Mouse (Mus musculus): ENCODE results near the gene Cacna1i. TPM values are rescaled to one million over a fixed set of nuclear protein-coding genes. Genes with fewer than 3 reads are reported as not detected.

Gene Cacna1i
- polyA plus RNA-seq, 1 experiment from 2014 or later: 0.03 TPM

- TF ChIP-seq CTCF (IDR thresholded peaks at IDR 0.05; ENCODE audit: low read depth): peak; percentile 28; the same call in 1 of the 2 replicates
- peak overlapping the region; percentile 96 for H3K4me2 ChIP-seq (replicated peaks; ENCODE audit: low read depth)
- H3K27ac ChIP-seq (ENCODE audit: low read depth, low read length): peak overlapping the region; percentile 100
- peaks cover 26% of the 10 kb centered on the region for H3K36me3 ChIP-seq (ENCODE audit: control insufficient read depth, insufficient read depth)
- peaks cover 12% of the 10 kb centered on the region for H3K4me1 ChIP-seq (replicated peaks; ENCODE audit: control insufficient read depth, insufficient read depth, low read length)
- H3K9me3 ChIP-seq (ENCODE audit: control insufficient read depth): no peaks in the 10 kb centered on the region
- 11% methylated on average over 4 of the region's 4 CpGs for WGBS
- peak overlapping the region; percentile 100 for H3K4me3 ChIP-seq (ENCODE audit: low read depth, low read length)
- H3K27me3 ChIP-seq (replicated peaks; ENCODE audit: control insufficient read depth, insufficient read depth, low read length): no peaks in the 10 kb centered on the region
- peak; percentile 3; the same call in 1 of the 2 replicates for ATAC-seq
- H3K9ac ChIP-seq (ENCODE audit: low read depth, low read length): no peak overlapping the region; the same call in 1 of the 2 replicates
Observed at GRCm38 (mm10) chr15:80257602-80258239, 29.3 kb upstream of the Cacna1i start.

- TF ChIP-seq CTCF (IDR thresholded peaks at IDR 0.05; ENCODE audit: low read depth): no peak
- H3K4me1 ChIP-seq (replicated peaks; ENCODE audit: control insufficient read depth, insufficient read depth, low read length): peaks cover 8% of the 10 kb centered on the region
- H3K4me2 ChIP-seq (replicated peaks; ENCODE audit: low read depth): peak overlapping the region; percentile 96; the same call in 1 of the 2 replicates
- no peaks in the 10 kb centered on the region for H3K9me3 ChIP-seq (ENCODE audit: control insufficient read depth)
- H3K27me3 ChIP-seq (replicated peaks; ENCODE audit: control insufficient read depth, insufficient read depth, low read length): no peaks in the 10 kb centered on the region
- peaks cover 26% of the 10 kb centered on the region for H3K36me3 ChIP-seq (ENCODE audit: control insufficient read depth, insufficient read depth)
- no peak overlapping the region for H3K4me3 ChIP-seq (ENCODE audit: low read depth, low read length)
- no peak overlapping the region for H3K9ac ChIP-seq (ENCODE audit: low read depth, low read length)
- WGBS: 47% methylated on average over 11 of the region's 11 CpGs
- ATAC-seq: no peak
- peak overlapping the region; percentile 100 for H3K27ac ChIP-seq (ENCODE audit: low read depth, low read length)
Observed at GRCm38 (mm10) chr15:80258240-80259170, 28.5 kb upstream of the Cacna1i start.

- no peak for ATAC-seq
- H3K9ac ChIP-seq (ENCODE audit: low read depth, low read length): no peak overlapping the region
- peaks cover 26% of the 10 kb centered on the region for H3K36me3 ChIP-seq (ENCODE audit: control insufficient read depth, insufficient read depth)
- peaks cover 3% of the 10 kb centered on the region; the same call in 1 of the 2 replicates for H3K4me1 ChIP-seq (replicated peaks; ENCODE audit: control insufficient read depth, insufficient read depth, low read length)
- 52% methylated on average over 7 of the region's 8 CpGs for WGBS
- no peak overlapping the region for H3K4me3 ChIP-seq (ENCODE audit: low read depth, low read length)
- no peaks in the 10 kb centered on the region for H3K9me3 ChIP-seq (ENCODE audit: control insufficient read depth)
- H3K27ac ChIP-seq (ENCODE audit: low read depth, low read length): peak overlapping the region; percentile 41
- H3K4me2 ChIP-seq (replicated peaks; ENCODE audit: low read depth): no peak overlapping the region
- no peaks in the 10 kb centered on the region for H3K27me3 ChIP-seq (replicated peaks; ENCODE audit: control insufficient read depth, insufficient read depth, low read length)
- TF ChIP-seq CTCF (IDR thresholded peaks at IDR 0.05; ENCODE audit: low read depth): no peak
Observed at GRCm38 (mm10) chr15:80259406-80260045, 27.5 kb upstream of the Cacna1i start.

DNA sequence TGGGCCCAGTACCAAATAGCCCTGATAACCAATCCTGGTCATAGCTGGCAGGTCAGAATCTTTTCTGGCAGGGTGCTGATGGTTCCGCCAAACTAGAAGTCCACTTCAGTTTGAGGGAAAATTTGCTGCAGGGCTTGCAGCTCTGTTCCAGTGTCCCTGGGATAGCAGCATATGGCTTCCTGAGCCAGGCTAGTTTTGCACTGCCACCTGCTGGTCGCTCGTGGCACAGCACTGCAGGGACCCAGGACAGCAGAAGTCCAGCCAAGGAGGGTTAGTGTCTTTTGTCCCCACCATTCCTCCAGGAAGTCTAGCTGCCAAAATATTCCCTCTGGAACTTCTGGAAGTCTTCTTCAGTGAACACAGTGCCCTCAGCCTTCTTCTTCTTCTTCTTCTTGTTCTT, 26.4 kb upstream of the Cacna1i start:
- no peak for ATAC-seq
- 14% methylated on average over 3 of the region's 3 CpGs for WGBS
- Histone ChIP-seq H3K9ac (ENCODE audit: low read depth, low read length) (no peak overlapping the region), H3K36me3 (ENCODE audit: control insufficient read depth, insufficient read depth) (peaks cover 26% of the 10 kb centered on the region), H3K9me3 (ENCODE audit: control insufficient read depth) (no peaks in the 10 kb centered on the region), H3K27me3 (replicated peaks; ENCODE audit: control insufficient read depth, insufficient read depth, low read length) (no peaks in the 10 kb centered on the region), H3K4me2 (replicated peaks; ENCODE audit: low read depth) (no peak overlapping the region), H3K4me3 (ENCODE audit: low read depth, low read length) (no peak overlapping the region), H3K27ac (ENCODE audit: low read depth, low read length) (no peak overlapping the region), H3K4me1 (replicated peaks; ENCODE audit: control insufficient read depth, insufficient read depth, low read length) (peaks cover 3% of the 10 kb centered on the region; the same call in 1 of the 2 replicates)
- TF ChIP-seq CTCF (IDR thresholded peaks at IDR 0.05; ENCODE audit: low read depth): peak; percentile 96

GRCm38 (mm10) chr15:80261100-80261499, 25.9 kb upstream of the Cacna1i start:
- TF ChIP-seq CTCF (IDR thresholded peaks at IDR 0.05; ENCODE audit: low read depth): no peak

More at GRCm38 (mm10) chr15:80261100-80261499, 25.9 kb upstream of the Cacna1i start:
- no peaks in the 10 kb centered on the region for H3K27me3 ChIP-seq (replicated peaks; ENCODE audit: control insufficient read depth, insufficient read depth, low read length)
- ATAC-seq: no peak
- H3K4me2 ChIP-seq (replicated peaks; ENCODE audit: low read depth): no peak overlapping the region
- no peak overlapping the region for H3K9ac ChIP-seq (ENCODE audit: low read depth, low read length)
- peaks cover 3% of the 10 kb centered on the region; the same call in 1 of the 2 replicates for H3K4me1 ChIP-seq (replicated peaks; ENCODE audit: control insufficient read depth, insufficient read depth, low read length)
- peaks cover 24% of the 10 kb centered on the region for H3K36me3 ChIP-seq (ENCODE audit: control insufficient read depth, insufficient read depth)
- no peak overlapping the region for H3K4me3 ChIP-seq (ENCODE audit: low read depth, low read length)
- H3K9me3 ChIP-seq (ENCODE audit: control insufficient read depth): no peaks in the 10 kb centered on the region
- H3K27ac ChIP-seq (ENCODE audit: low read depth, low read length): no peak overlapping the region
- 49% methylated on average over 7 of the region's 7 CpGs for WGBS
